25 mouse cellular contexts compared by ENCODE assay signal in the genomic region with DNA sequence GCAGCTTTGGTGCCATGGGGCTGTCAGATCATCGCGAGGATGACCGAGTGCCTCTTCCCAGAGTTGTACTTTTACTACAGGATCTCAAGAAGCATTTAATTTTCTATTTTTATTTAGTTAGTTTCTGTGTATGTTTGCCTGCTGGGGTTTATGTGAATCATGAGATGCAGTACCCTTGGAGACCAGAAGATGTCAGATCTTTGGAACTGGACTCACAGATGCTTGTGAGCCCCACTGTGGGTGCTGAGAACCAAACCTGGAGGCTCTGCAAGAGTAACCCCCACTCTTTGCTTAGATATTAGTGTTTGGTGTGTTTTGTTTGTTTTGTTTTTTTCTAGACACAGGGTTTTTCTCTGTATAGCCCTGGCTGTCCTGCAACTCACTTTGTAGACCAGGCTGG. TPM values are rescaled to one million over a fixed set of nuclear protein-coding genes. Genes with fewer than 3 reads are reported as not detected.
DNase-seq lines count a peak whose midpoint lies in the region; ATAC-seq and TF ChIP-seq lines count a peak whose summit lies in the region.
"Had no signal": no experiment of that assay in that cellular context is flagged by ENCODE, and none has a peak within 500 bp of the region (broad histone marks: within the 10 kb centered on the region; RNA-seq: fewer than 3 reads in every experiment).

No protein-coding gene starts in this region.

- no peaks in the 10 kb centered on the region for H3K27me3 ChIP-seq in hindbrain, postnatal 0 days (ENCODE audit: insufficient read depth, low read length)
- H3K27me3 ChIP-seq in hindbrain, embryonic 11.5 days (ENCODE audit: control insufficient read depth, insufficient read depth, low read length), result no peaks in the 10 kb centered on the region
- no peaks in the 10 kb centered on the region for H3K27me3 ChIP-seq in lung, postnatal 0 days (replicated peaks; ENCODE audit: insufficient read depth, low read length)
- H3K27me3 ChIP-seq: forebrain, embryonic 13.5 days; limb, embryonic 13.5 days; neural tube, embryonic 12.5 days had no signal

- no peak for ATAC-seq in hindbrain, postnatal 0 days
- ATAC-seq in hindbrain, embryonic 11.5 days (ENCODE audit: low FRiP score), result no peak
- no peak for ATAC-seq in lung, postnatal 0 days
- ATAC-seq: forebrain, embryonic 13.5 days; inflammation-experienced regulatory T-cells, adult 6 months had no signal

- peaks cover 32% of the 10 kb centered on the region; the same call in 1 of the 2 replicates for H3K36me3 ChIP-seq in hindbrain, postnatal 0 days (ENCODE audit: insufficient read depth, low read length)
- no peaks in the 10 kb centered on the region for H3K36me3 ChIP-seq in hindbrain, embryonic 11.5 days (ENCODE audit: control insufficient read depth, insufficient read depth, low read length)
- H3K36me3 ChIP-seq in lung, postnatal 0 days (ENCODE audit: insufficient read depth, low read length), result 0 out of 2 replicates have a peak, but pooled peaks cover 6% of the 10 kb centered on the region

- WGBS in hindbrain, postnatal 0 days, result 97% methylated on average over 3 of the region's 3 CpGs
- 97% methylated on average over 3 of the region's 3 CpGs for WGBS in hindbrain, embryonic 11.5 days
- WGBS in lung, postnatal 0 days, result 96% methylated on average over 3 of the region's 3 CpGs

- H3K27ac ChIP-seq in hindbrain, postnatal 0 days, result no peak overlapping the region
- H3K27ac ChIP-seq in hindbrain, embryonic 11.5 days (ENCODE audit: low read depth, low read length), result no peak overlapping the region
- no peak overlapping the region for H3K27ac ChIP-seq in lung, postnatal 0 days (ENCODE audit: low read length)
- H3K27ac ChIP-seq: forebrain, embryonic 13.5 days; heart, embryonic 10.5 days; hindbrain, embryonic 10.5 days; limb, embryonic 13.5 days; macrophage; midbrain, embryonic 10.5 days; neural tube, embryonic 12.5 days had no signal

- no peaks in the 10 kb centered on the region for H3K4me1 ChIP-seq in hindbrain, postnatal 0 days (ENCODE audit: insufficient read depth, low read length)
- H3K4me1 ChIP-seq in hindbrain, embryonic 11.5 days (replicated peaks; ENCODE audit: control insufficient read depth, insufficient read depth, low read length), result no peaks in the 10 kb centered on the region
- peaks cover 17% of the 10 kb centered on the region; the same call in 1 of the 2 replicates for H3K4me1 ChIP-seq in lung, postnatal 0 days (ENCODE audit: insufficient read depth, low read depth, low read length)
- H3K4me1 ChIP-seq: forebrain, embryonic 13.5 days; midbrain, embryonic 10.5 days had no signal

- no peak overlapping the region for H3K4me3 ChIP-seq in hindbrain, postnatal 0 days (ENCODE audit: low read length)
- no peak overlapping the region for H3K4me3 ChIP-seq in hindbrain, embryonic 11.5 days (ENCODE audit: low read depth, low read length)
- H3K4me3 ChIP-seq in lung, postnatal 0 days (ENCODE audit: low read depth, low read length), result no peak overlapping the region
- H3K4me3 ChIP-seq: forebrain, embryonic 13.5 days; heart, embryonic 10.5 days; hindbrain, embryonic 10.5 days; limb, embryonic 13.5 days; midbrain, embryonic 10.5 days; neural tube, embryonic 12.5 days had no signal

- no peak overlapping the region for H3K9ac ChIP-seq in hindbrain, postnatal 0 days (replicated peaks; ENCODE audit: low read length)
- H3K9ac ChIP-seq in hindbrain, embryonic 11.5 days (ENCODE audit: low read depth, low read length), result no peak overlapping the region
- H3K9ac ChIP-seq in lung, postnatal 0 days (replicated peaks; ENCODE audit: low read depth), result no peak overlapping the region
- H3K9ac ChIP-seq: forebrain, embryonic 13.5 days; limb, embryonic 13.5 days; neural tube, embryonic 12.5 days had no signal

- H3K9me3 ChIP-seq in hindbrain, postnatal 0 days (ENCODE audit: low read length), result no peaks in the 10 kb centered on the region
- H3K9me3 ChIP-seq in hindbrain, embryonic 11.5 days (ENCODE audit: control insufficient read depth, low read length), result no peaks in the 10 kb centered on the region
- H3K9me3 ChIP-seq in lung, postnatal 0 days (ENCODE audit: low read length), result no peaks in the 10 kb centered on the region
- H3K9me3 ChIP-seq: forebrain, embryonic 13.5 days; G1E; heart, embryonic 10.5 days; hindbrain, embryonic 10.5 days; limb, embryonic 13.5 days; midbrain, embryonic 10.5 days; neural tube, embryonic 12.5 days had no signal

- H3K4me2 ChIP-seq in hindbrain, postnatal 0 days (ENCODE audit: low read depth, low read length), result no peak overlapping the region
- no peak overlapping the region for H3K4me2 ChIP-seq in hindbrain, embryonic 11.5 days (replicated peaks; ENCODE audit: low read depth, low read length)
- no peak overlapping the region for H3K4me2 ChIP-seq in lung, postnatal 0 days (replicated peaks; ENCODE audit: low read depth, low read length)
- H3K4me2 ChIP-seq: forebrain, embryonic 13.5 days; limb, embryonic 13.5 days; neural tube, embryonic 12.5 days had no signal

- no peak for DNase-seq in hindbrain, postnatal 0 days (ENCODE audit: low spot score)
- no peak for DNase-seq in hindbrain, embryonic 11.5 days (ENCODE audit: low spot score)
- no peak for DNase-seq in lung, postnatal 0 days (ENCODE audit: low spot score)
- DNase-seq in lung, postnatal 36 days, result no peak
- peak; percentile 3 for DNase-seq in T-cell, adult 2 months (ENCODE audit: low spot score)
- DNase-seq in urinary bladder, postnatal 10 days (ENCODE audit: low spot score), result no peak
- no peak for DNase-seq in spleen, adult 18-20 months
- DNase-seq: adrenal gland, adult 2 months; cerebellum, adult 9-11 months; gastrocnemius, postnatal 25 days; kidney, postnatal 4 days; lung, adult 2 months; right cerebral cortex, postnatal 4 days; thymus, postnatal 25 days had no signal

- TF ChIP-seq CTCF in hindbrain, postnatal 0 days (IDR thresholded peaks at IDR 0.05; ENCODE audit: low read depth), result 0 out of 2 replicates have a peak, but pooled peaks have one; percentile 11
- peak; percentile 22 for TF ChIP-seq CTCF in lung, postnatal 0 days (IDR thresholded peaks at IDR 0.05)

- TF ChIP-seq EP300 in lung, postnatal 0 days (IDR thresholded peaks at IDR 0.05), result no peak

RNA-seq across cellular contexts. Expression of gene AC170998.1, which starts 11.9 kb away (rescaled TPM):
- 2.3 and 4.3 TPM in 2 replicates for total RNA-seq in hindbrain, postnatal 0 days (2014; rRNA removed)
- polyA plus RNA-seq in hindbrain, postnatal 0 days (2015; fragmentation: Nextera tagmentation; extraction: Ambion mirVana), result 3.1 and 3.4 TPM in 2 replicates
- 0.70 and 1.5 TPM in 2 replicates for polyA plus RNA-seq in hindbrain, embryonic 11.5 days (2014; fragmentation: Nextera tagmentation; extraction: Ambion mirVana)
- 2.0 and 2.4 TPM in 2 replicates for polyA plus RNA-seq in lung, postnatal 0 days (2015; fragmentation: Nextera tagmentation; extraction: Ambion mirVana)
- total RNA-seq: monocyte, adult 5-6 weeks had no signal
- polyA plus RNA-seq: G1E had no signal

RNA-seq across cellular contexts. Expression of gene Mapk14, which starts 22.9 kb away (rescaled TPM):
- 35.7 and 41.8 TPM in 2 replicates for total RNA-seq in hindbrain, postnatal 0 days (2014; rRNA removed)
- polyA plus RNA-seq in hindbrain, postnatal 0 days (2015; fragmentation: Nextera tagmentation; extraction: Ambion mirVana), result 19.5 TPM in 2 replicates
- 38.1 and 44.2 TPM in 2 replicates for polyA plus RNA-seq in hindbrain, embryonic 11.5 days (2014; fragmentation: Nextera tagmentation; extraction: Ambion mirVana)
- 31.9 and 34.0 TPM in 2 replicates for polyA plus RNA-seq in lung, postnatal 0 days (2015; fragmentation: Nextera tagmentation; extraction: Ambion mirVana)

RNA-seq across cellular contexts. Expression of gene Slc26a8, which starts 24.0 kb away (rescaled TPM):
- 1.9 and 3.4 TPM in 2 replicates for total RNA-seq in hindbrain, postnatal 0 days (2014; rRNA removed)
- 1.7 and 2.2 TPM in 2 replicates for polyA plus RNA-seq in hindbrain, postnatal 0 days (2015; fragmentation: Nextera tagmentation; extraction: Ambion mirVana)
- 0.38 and 0.52 TPM in 2 replicates for polyA plus RNA-seq in hindbrain, embryonic 11.5 days (2014; fragmentation: Nextera tagmentation; extraction: Ambion mirVana)
- 0.60 and 0.68 TPM in 2 replicates for polyA plus RNA-seq in lung, postnatal 0 days (2015; fragmentation: Nextera tagmentation; extraction: Ambion mirVana)
- polyA plus RNA-seq: C2C12, macrophage had no signal

RNA-seq across cellular contexts. Expression of gene Mapk13, which starts 55.1 kb away (rescaled TPM):
- total RNA-seq in hindbrain, postnatal 0 days (2014; rRNA removed), result 0.37 TPM in 1 of 2 replicates, not detected in the other
- polyA plus RNA-seq in hindbrain, postnatal 0 days (2015; fragmentation: Nextera tagmentation; extraction: Ambion mirVana), result 1.7 and 1.9 TPM in 2 replicates
- polyA plus RNA-seq in hindbrain, embryonic 11.5 days (2014; fragmentation: Nextera tagmentation; extraction: Ambion mirVana), result 3.3 TPM in 2 replicates
- 46.7 and 46.9 TPM in 2 replicates for polyA plus RNA-seq in lung, postnatal 0 days (2015; fragmentation: Nextera tagmentation; extraction: Ambion mirVana)
- polyA plus RNA-seq: C2C12; G1E; inflammation-experienced regulatory T-cells, adult 6 months had no signal
